Mouse (Mus musculus) E14TG2a.4 (cell line): ENCODE results near the gene Nrbf2.

Experiments
- CTCF ChIP-seq: conservative IDR thresholded peaks from 2 replicates; pipeline ENCODE4 v1.5.1; 2014; ENCODE audit warnings: low read length
- NANOG ChIP-seq: IDR thresholded peaks from 2 replicates; pipeline ENCODE4 v1.6.1; 2014; ENCODE audit warnings: borderline replicate concordance, low read length, mixed read lengths

- no peak for TF ChIP-seq CTCF
- TF ChIP-seq NANOG, result no peak
These were observed 2.6 kb downstream of the Nrbf2 start for GRCm38 (mm10) chr10:67282531-67282930.
